Mouse (Mus musculus): ENCODE results near the gene Avl9. TPM values are rescaled to one million over a fixed set of nuclear protein-coding genes. Genes with fewer than 3 reads are reported as not detected.

Gene Avl9
- polyA plus RNA-seq, 1 experiment from 2014 or later = 11.0 TPM

DNA sequence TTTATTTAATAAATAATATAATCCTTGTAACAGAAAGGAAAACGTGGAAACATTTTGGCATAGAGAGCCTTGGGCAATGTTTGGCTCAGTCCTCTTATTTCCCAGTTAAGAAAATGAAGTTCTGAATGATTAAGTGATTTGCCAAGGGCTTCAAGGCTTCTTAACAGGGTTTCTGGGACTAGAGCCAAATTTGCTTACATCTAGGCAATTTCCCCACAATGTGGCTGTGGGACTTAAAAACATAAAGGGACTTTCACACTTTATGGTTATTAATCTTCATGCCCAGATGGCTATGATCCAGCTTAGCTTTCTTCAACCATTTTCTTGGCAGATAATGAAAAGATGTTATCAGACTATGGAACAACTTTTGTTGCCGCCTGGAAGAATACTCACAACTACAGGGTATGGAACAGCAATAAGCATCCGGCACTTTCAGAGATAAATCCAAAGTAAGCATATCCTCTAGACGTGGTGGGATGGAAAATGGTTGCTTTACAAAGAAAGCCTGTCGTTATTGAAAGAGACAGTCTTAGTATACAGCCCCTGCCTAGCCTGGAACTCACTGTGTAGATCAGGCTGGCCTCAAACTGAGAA is 31.3 kb downstream of the Avl9 start:
- WGBS = 48% methylated on average over 5 of the region's 5 CpGs
- no peaks in the 10 kb centered on the region for H3K4me1 ChIP-seq
- H3K36me3 ChIP-seq = peaks cover 14% of the 10 kb centered on the region
- H3K9me3 ChIP-seq (replicated peaks) = no peaks in the 10 kb centered on the region
- H3K27ac ChIP-seq (replicated peaks) = peak overlapping the region; percentile 12; the same call in 1 of the 2 replicates
- ATAC-seq (ENCODE audit: insufficient number of reproducible peaks, low FRiP score, low TSS enrichment, low read depth) = no peak
- H3K27me3 ChIP-seq = no peaks in the 10 kb centered on the region
- H3K4me3 ChIP-seq (replicated peaks) = no peak overlapping the region
- H3K4me2 ChIP-seq (replicated peaks) = no peak overlapping the region
- no peak overlapping the region for H3K9ac ChIP-seq

DNA sequence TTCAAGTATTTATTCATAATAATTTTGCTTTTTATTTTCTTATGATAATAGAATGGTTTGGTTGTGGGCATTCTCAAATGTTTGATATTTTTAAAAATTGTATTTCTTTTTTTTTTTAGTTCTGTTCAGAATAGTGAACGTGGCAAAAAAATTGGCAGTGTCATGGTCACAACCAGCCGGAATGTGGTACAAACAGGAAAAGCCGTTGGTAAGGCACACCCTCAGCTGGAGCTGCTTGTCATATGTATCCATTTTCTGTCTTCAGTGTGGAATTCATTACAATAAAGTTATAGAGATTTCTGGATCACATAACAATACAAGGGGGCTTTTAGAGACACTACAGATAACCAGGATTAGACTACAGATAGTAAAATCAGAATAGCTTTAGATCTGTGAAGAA is 39.0 kb downstream of the Avl9 start:
- no peaks in the 10 kb centered on the region for H3K9me3 ChIP-seq (replicated peaks)
- no peak overlapping the region for H3K9ac ChIP-seq
- peaks cover 40% of the 10 kb centered on the region for H3K36me3 ChIP-seq
- ATAC-seq (ENCODE audit: insufficient number of reproducible peaks, low FRiP score, low TSS enrichment, low read depth) = no peak
- no peak overlapping the region for H3K27ac ChIP-seq (replicated peaks)
- H3K4me2 ChIP-seq (replicated peaks) = no peak overlapping the region
- no peak overlapping the region for H3K4me3 ChIP-seq (replicated peaks)
- H3K27me3 ChIP-seq = no peaks in the 10 kb centered on the region
- no peaks in the 10 kb centered on the region for H3K4me1 ChIP-seq
- 79% methylated on average over 3 of the region's 3 CpGs for WGBS

GRCm38 (mm10) chr6:56756117-56756516 is 41.4 kb downstream of the Avl9 start:
- Histone ChIP-seq H3K36me3 (peaks cover 43% of the 10 kb centered on the region), H3K27me3 (no peaks in the 10 kb centered on the region), H3K9ac (no peak overlapping the region), H3K4me1 (no peaks in the 10 kb centered on the region), H3K9me3 (replicated peaks) (no peaks in the 10 kb centered on the region), H3K4me2 (replicated peaks) (no peak overlapping the region), H3K4me3 (replicated peaks) (no peak overlapping the region), H3K27ac (replicated peaks) (no peak overlapping the region)
- no peak for ATAC-seq (ENCODE audit: insufficient number of reproducible peaks, low FRiP score, low TSS enrichment, low read depth)
- 88% methylated on average over 1 of the region's 1 CpGs for WGBS

GRCm38 (mm10) chr6:56759324-56759723 is 44.6 kb downstream of the Avl9 start:
- Histone ChIP-seq H3K27ac (replicated peaks) (no peak overlapping the region), H3K4me1 (no peaks in the 10 kb centered on the region), H3K27me3 (no peaks in the 10 kb centered on the region), H3K9me3 (replicated peaks) (no peaks in the 10 kb centered on the region), H3K4me2 (replicated peaks) (no peak overlapping the region), H3K4me3 (replicated peaks) (no peak overlapping the region), H3K9ac (no peak overlapping the region), H3K36me3 (peaks cover 54% of the 10 kb centered on the region)
- WGBS = 94% methylated on average over 1 of the region's 1 CpGs
- ATAC-seq (ENCODE audit: insufficient number of reproducible peaks, low FRiP score, low TSS enrichment, low read depth) = no peak

DNA sequence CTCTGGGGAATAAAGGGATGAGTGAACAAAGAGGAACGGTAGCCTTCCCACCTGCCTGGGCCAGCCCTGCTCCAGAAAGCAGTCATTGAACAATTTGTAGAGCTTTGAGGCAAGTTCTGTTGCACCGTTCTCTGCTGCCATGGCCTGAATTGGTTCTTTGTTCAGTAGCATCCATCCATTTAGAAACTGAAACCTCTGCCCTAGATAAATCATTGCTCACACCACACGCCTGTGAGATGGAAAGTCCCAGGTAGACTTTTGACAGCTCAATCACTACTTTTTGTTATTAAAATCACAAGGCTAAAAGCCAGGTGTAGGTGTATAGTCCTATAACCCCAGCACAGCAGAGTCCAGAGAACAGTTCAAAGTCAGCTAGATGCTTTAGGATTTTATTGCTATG is 50.6 kb downstream of the Avl9 start:
- H3K4me1 ChIP-seq = no peaks in the 10 kb centered on the region
- no peak overlapping the region for H3K4me3 ChIP-seq (replicated peaks)
- H3K27ac ChIP-seq (replicated peaks) = no peak overlapping the region
- H3K36me3 ChIP-seq = peaks cover 18% of the 10 kb centered on the region; the same call in 1 of the 2 replicates
- ATAC-seq (ENCODE audit: insufficient number of reproducible peaks, low FRiP score, low TSS enrichment, low read depth) = no peak
- no peak overlapping the region for H3K4me2 ChIP-seq (replicated peaks)
- no peaks in the 10 kb centered on the region for H3K27me3 ChIP-seq
- H3K9ac ChIP-seq = no peak overlapping the region
- H3K9me3 ChIP-seq (replicated peaks) = no peaks in the 10 kb centered on the region
- 72% methylated on average over 3 of the region's 3 CpGs for WGBS

GRCm38 (mm10) chr6:56765696-56766095 is 51.0 kb downstream of the Avl9 start:
- no peak for ATAC-seq (ENCODE audit: insufficient number of reproducible peaks, low FRiP score, low TSS enrichment, low read depth)
- Histone ChIP-seq H3K4me3 (replicated peaks) (no peak overlapping the region), H3K4me2 (replicated peaks) (no peak overlapping the region), H3K9me3 (replicated peaks) (no peaks in the 10 kb centered on the region), H3K27ac (replicated peaks) (no peak overlapping the region), H3K9ac (no peak overlapping the region), H3K27me3 (no peaks in the 10 kb centered on the region), H3K4me1 (no peaks in the 10 kb centered on the region), H3K36me3 (peaks cover 18% of the 10 kb centered on the region; the same call in 1 of the 2 replicates)
- WGBS = 84% methylated on average over 4 of the region's 4 CpGs

GRCm38 (mm10) chr6:56775816-56776215 is 61.1 kb downstream of the Avl9 start:
- ATAC-seq (ENCODE audit: insufficient number of reproducible peaks, low FRiP score, low TSS enrichment, low read depth) = no peak
- Histone ChIP-seq H3K9me3 (replicated peaks) (no peaks in the 10 kb centered on the region), H3K4me2 (replicated peaks) (no peak overlapping the region), H3K27me3 (no peaks in the 10 kb centered on the region), H3K4me3 (replicated peaks) (no peak overlapping the region), H3K36me3 (peaks cover 39% of the 10 kb centered on the region), H3K9ac (no peak overlapping the region), H3K27ac (replicated peaks) (no peak overlapping the region), H3K4me1 (no peaks in the 10 kb centered on the region)
- 54% methylated on average over 3 of the region's 3 CpGs for WGBS

DNA sequence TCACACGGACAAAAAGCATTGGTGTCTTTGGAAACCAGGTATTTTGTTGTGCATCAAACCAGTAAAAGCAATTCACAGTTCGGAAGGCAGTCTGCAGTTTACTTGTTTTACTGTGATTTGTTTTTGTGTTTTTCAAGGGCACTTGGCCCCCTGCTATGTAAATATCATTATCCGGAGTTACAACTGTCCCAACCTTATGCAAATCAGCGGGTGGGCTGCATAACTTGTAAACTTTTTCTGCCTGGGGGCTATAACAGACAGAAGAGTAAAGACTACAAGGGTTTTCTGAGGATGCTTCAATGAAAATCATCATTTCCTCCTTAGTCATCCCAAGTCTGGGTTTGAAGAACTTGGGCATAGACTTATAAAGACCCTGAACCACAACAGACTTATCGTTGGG is 64.9 kb downstream of the Avl9 start:
- WGBS = 92% methylated on average over 5 of the region's 5 CpGs
- Histone ChIP-seq H3K27me3 (no peaks in the 10 kb centered on the region), H3K4me2 (replicated peaks) (no peak overlapping the region), H3K27ac (replicated peaks) (no peak overlapping the region), H3K4me3 (replicated peaks) (no peak overlapping the region), H3K4me1 (no peaks in the 10 kb centered on the region), H3K9ac (no peak overlapping the region), H3K36me3 (peaks cover 34% of the 10 kb centered on the region), H3K9me3 (replicated peaks) (no peaks in the 10 kb centered on the region)
- ATAC-seq (ENCODE audit: insufficient number of reproducible peaks, low FRiP score, low TSS enrichment, low read depth) = no peak

GRCm38 (mm10) chr6:56783561-56784272 is 69.0 kb downstream of the Avl9 start:
- Histone ChIP-seq H3K9ac (no peak overlapping the region), H3K36me3 (peaks cover 26% of the 10 kb centered on the region), H3K4me1 (no peaks in the 10 kb centered on the region), H3K27ac (replicated peaks) (no peak overlapping the region), H3K9me3 (replicated peaks) (no peaks in the 10 kb centered on the region), H3K27me3 (no peaks in the 10 kb centered on the region), H3K4me3 (replicated peaks) (no peak overlapping the region), H3K4me2 (replicated peaks) (no peak overlapping the region)
- no peak for ATAC-seq (ENCODE audit: insufficient number of reproducible peaks, low FRiP score, low TSS enrichment, low read depth)
- WGBS = 90% methylated on average over 4 of the region's 4 CpGs

GRCm38 (mm10) chr6:56785068-56785467 is 70.4 kb downstream of the Avl9 start:
- peaks cover 20% of the 10 kb centered on the region for H3K36me3 ChIP-seq
- 80% methylated on average over 5 of the region's 5 CpGs for WGBS
- no peak overlapping the region for H3K4me3 ChIP-seq (replicated peaks)
- H3K9me3 ChIP-seq (replicated peaks) = no peaks in the 10 kb centered on the region
- no peaks in the 10 kb centered on the region for H3K4me1 ChIP-seq
- no peaks in the 10 kb centered on the region for H3K27me3 ChIP-seq
- no peak for ATAC-seq (ENCODE audit: insufficient number of reproducible peaks, low FRiP score, low TSS enrichment, low read depth)
- H3K4me2 ChIP-seq (replicated peaks) = no peak overlapping the region
- no peak overlapping the region for H3K9ac ChIP-seq
- no peak overlapping the region for H3K27ac ChIP-seq (replicated peaks)

- Histone ChIP-seq H3K27ac (replicated peaks) (no peak overlapping the region), H3K4me1 (no peaks in the 10 kb centered on the region), H3K27me3 (no peaks in the 10 kb centered on the region), H3K9ac (no peak overlapping the region), H3K36me3 (peaks cover 15% of the 10 kb centered on the region; the same call in 1 of the 2 replicates), H3K4me2 (replicated peaks) (no peak overlapping the region), H3K9me3 (replicated peaks) (no peaks in the 10 kb centered on the region), H3K4me3 (replicated peaks) (no peak overlapping the region)
- ATAC-seq (ENCODE audit: insufficient number of reproducible peaks, low FRiP score, low TSS enrichment, low read depth) = no peak
- WGBS = 84% methylated on average over 2 of the region's 2 CpGs
These were observed 73.0 kb downstream of the Avl9 start for GRCm38 (mm10) chr6:56787668-56788067.

DNA sequence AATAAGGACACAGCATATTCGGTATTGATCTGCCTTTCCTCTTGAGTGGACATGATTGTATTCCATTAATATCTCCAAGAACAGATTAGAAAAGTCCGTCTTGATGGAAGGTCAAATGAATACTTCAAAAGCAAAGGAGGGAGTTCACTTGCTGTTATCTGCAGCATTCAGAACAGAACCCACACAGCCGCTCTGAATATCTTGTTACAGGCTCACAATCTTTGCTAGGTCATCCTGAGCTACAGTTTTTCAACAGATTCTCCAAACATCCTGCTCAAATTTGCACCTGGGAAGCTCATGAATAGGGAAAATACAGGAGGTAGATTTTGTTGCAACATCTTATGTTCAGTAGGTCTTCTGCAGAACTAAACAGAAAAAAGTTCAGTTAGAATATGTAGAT is 74.6 kb downstream of the Avl9 start:
- WGBS = 81% methylated on average over 3 of the region's 3 CpGs
- Histone ChIP-seq H3K4me3 (replicated peaks) (no peak overlapping the region), H3K4me1 (no peaks in the 10 kb centered on the region), H3K9me3 (replicated peaks) (no peaks in the 10 kb centered on the region), H3K9ac (no peak overlapping the region), H3K27ac (replicated peaks) (no peak overlapping the region), H3K4me2 (replicated peaks) (no peak overlapping the region), H3K27me3 (no peaks in the 10 kb centered on the region), H3K36me3 (peaks cover 15% of the 10 kb centered on the region; the same call in 1 of the 2 replicates)
- ATAC-seq (ENCODE audit: insufficient number of reproducible peaks, low FRiP score, low TSS enrichment, low read depth) = no peak

Measured in embryonic facial prominence, embryonic 15.5 days (tissue).